18 mouse cellular contexts compared by ENCODE assay signal in genomic region chr9:53268036-53268435, GRCm38 (mm10). TPM values are rescaled to one million over a fixed set of nuclear protein-coding genes. Genes with fewer than 3 reads are reported as not detected.
A peak's percentile ranks its signal among the peaks of the same experiment; 100 is the strongest.
DNase-seq lines count a peak whose midpoint lies in the region; ATAC-seq and TF ChIP-seq lines count a peak whose summit lies in the region.
"Had no signal": no experiment of that assay in that cellular context is flagged by ENCODE, and none has a peak within 500 bp of the region (broad histone marks: within the 10 kb centered on the region; RNA-seq: fewer than 3 reads in every experiment).

No protein-coding gene starts in this region.

- H3K36me3 ChIP-seq in heart, embryonic 13.5 days, result no peaks in the 10 kb centered on the region
- no peaks in the 10 kb centered on the region for H3K36me3 ChIP-seq in megakaryocyte, embryonic 14.5 days (replicated peaks; ENCODE audit: low read length)
- H3K36me3 ChIP-seq in forebrain, postnatal 0 days (ENCODE audit: insufficient read depth), result no peaks in the 10 kb centered on the region
- H3K36me3 ChIP-seq: G1E; intestine, embryonic 15.5 days; limb, embryonic 12.5 days; midbrain, embryonic 13.5 days; neural tube, embryonic 13.5 days had no signal

- ATAC-seq in heart, embryonic 13.5 days (ENCODE audit: extremely low read depth, insufficient number of reproducible peaks, low FRiP score, low TSS enrichment), result no peak
- no peak for ATAC-seq in megakaryocyte, adult 5-6 weeks (ENCODE audit: poor library complexity, severe bottlenecking)
- ATAC-seq in megakaryocyte progenitor cell, adult 5-6 weeks (replicated peaks; ENCODE audit: poor library complexity), result 0 out of 2 replicates have a peak, but pooled peaks have one; percentile 15
- ATAC-seq in forebrain, postnatal 0 days, result no peak
- ATAC-seq: forebrain, embryonic 13.5 days; hindbrain, postnatal 0 days; intestine, embryonic 15.5 days; midbrain, embryonic 13.5 days had no signal

- H3K9me3 ChIP-seq in heart, embryonic 13.5 days, result no peaks in the 10 kb centered on the region
- H3K9me3 ChIP-seq in megakaryocyte, embryonic 14.5 days, result no peaks in the 10 kb centered on the region
- H3K9me3 ChIP-seq in forebrain, postnatal 0 days (ENCODE audit: low read length), result no peaks in the 10 kb centered on the region
- H3K9me3 ChIP-seq: forebrain, embryonic 13.5 days; G1E; intestine, embryonic 15.5 days; limb, embryonic 12.5 days; midbrain, embryonic 13.5 days; neural tube, embryonic 13.5 days had no signal

- TF ChIP-seq CTCF in forebrain, postnatal 0 days (IDR thresholded peaks at IDR 0.05; ENCODE audit: low read depth), result no peak

- peaks cover 24% of the 10 kb centered on the region for H3K4me1 ChIP-seq in heart, embryonic 13.5 days
- H3K4me1 ChIP-seq in megakaryocyte, embryonic 14.5 days, result peaks cover 55% of the 10 kb centered on the region
- H3K4me1 ChIP-seq in forebrain, postnatal 0 days (ENCODE audit: insufficient read depth), result no peaks in the 10 kb centered on the region
- H3K4me1 ChIP-seq: forebrain, embryonic 13.5 days; midbrain, embryonic 13.5 days had no signal

- no peak overlapping the region for H3K4me3 ChIP-seq in heart, embryonic 13.5 days
- peak overlapping the region; percentile 54 for H3K4me3 ChIP-seq in megakaryocyte, embryonic 14.5 days (replicated peaks)
- no peak overlapping the region for H3K4me3 ChIP-seq in forebrain, postnatal 0 days (ENCODE audit: low read depth, low read length)
- H3K4me3 ChIP-seq: forebrain, embryonic 13.5 days; intestine, embryonic 15.5 days; layer of hippocampus, adult 2 months; left cerebral cortex, adult 2 months; limb, embryonic 12.5 days; midbrain, embryonic 13.5 days; neural tube, embryonic 13.5 days had no signal

- H3K27me3 ChIP-seq in heart, embryonic 13.5 days (replicated peaks), result no peaks in the 10 kb centered on the region
- no peaks in the 10 kb centered on the region for H3K27me3 ChIP-seq in megakaryocyte, embryonic 14.5 days (replicated peaks)
- H3K27me3 ChIP-seq in forebrain, postnatal 0 days (ENCODE audit: insufficient read depth, low read length), result no peaks in the 10 kb centered on the region
- H3K27me3 ChIP-seq: forebrain, embryonic 13.5 days; intestine, embryonic 15.5 days; limb, embryonic 12.5 days; midbrain, embryonic 13.5 days; neural tube, embryonic 13.5 days had no signal

- peak overlapping the region; percentile 42; the same call in 1 of the 2 replicates for H3K27ac ChIP-seq in heart, embryonic 13.5 days (replicated peaks)
- no peak overlapping the region for H3K27ac ChIP-seq in forebrain, postnatal 0 days (ENCODE audit: low read depth, low read length)
- H3K27ac ChIP-seq: forebrain, embryonic 13.5 days; hindbrain, postnatal 0 days; intestine, embryonic 15.5 days; layer of hippocampus, adult 2 months; left cerebral cortex, adult 2 months; limb, embryonic 12.5 days; midbrain, embryonic 13.5 days; neural tube, embryonic 13.5 days had no signal

- peak; percentile 48 for DNase-seq in gastrocnemius, adult 18-20 months (ENCODE audit: low spot score)
- no peak for DNase-seq in gastrocnemius, postnatal 36 days
- DNase-seq in heart, postnatal 14 days, result no peak
- DNase-seq in forebrain, postnatal 0 days, result no peak
- DNase-seq: adrenal gland, adult 8-10 months had no signal

- no peak overlapping the region for H3K9ac ChIP-seq in heart, embryonic 13.5 days
- no peak overlapping the region for H3K9ac ChIP-seq in forebrain, postnatal 0 days
- H3K9ac ChIP-seq: forebrain, embryonic 13.5 days; intestine, embryonic 15.5 days; limb, embryonic 12.5 days; midbrain, embryonic 13.5 days; neural tube, embryonic 13.5 days had no signal

- intact Hi-C loops in gastrocnemius, postnatal 36 days (cut with DNase I), result no loop called here
- intact Hi-C loops in heart, postnatal 14 days (cut with DNase I), result no loop called here

- WGBS in heart, embryonic 13.5 days, result 37% methylated on average over 5 of the region's 5 CpGs
- WGBS in forebrain, postnatal 0 days, result 71% methylated on average over 5 of the region's 5 CpGs

- no peak overlapping the region for H3K4me2 ChIP-seq in heart, embryonic 13.5 days
- no peak overlapping the region for H3K4me2 ChIP-seq in forebrain, postnatal 0 days (ENCODE audit: low read depth)
- H3K4me2 ChIP-seq: forebrain, embryonic 13.5 days; intestine, embryonic 15.5 days; limb, embryonic 12.5 days; midbrain, embryonic 13.5 days; neural tube, embryonic 13.5 days had no signal

RNA-seq across cellular contexts. Expression of gene Ddx10, which starts 20.2 kb away (rescaled TPM):
- 10 to 100 TPM; 10.5 to 11.3 TPM for total RNA-seq in gastrocnemius, adult 18-20 months (2021)
- 10 to 100 TPM in 1 of 2 experiments, 1 to 10 TPM in 1; 7.7 to 10.6 TPM for total RNA-seq in gastrocnemius, postnatal 36 days (2021)
- 16.9 and 17.0 TPM in 2 replicates for polyA plus RNA-seq in heart, embryonic 13.5 days (2015; fragmentation: Nextera tagmentation; extraction: Ambion mirVana)
- total RNA-seq in heart, postnatal 14 days (2021), result 1 to 10 TPM; 9.6 to 9.7 TPM
- polyA plus RNA-seq in megakaryocyte, embryonic 14.5 days (2012; ENCODE audit: insufficient read depth, low replicate concordance), result 3.9 and 4.8 TPM in 2 replicates
- 24.0 and 24.7 TPM in 2 replicates for total RNA-seq in megakaryocyte, adult 5-6 weeks (2015)
- total RNA-seq in megakaryocyte, adult 5-6 weeks (2017), result 28.8 and 33.9 TPM in 2 replicates
- 55.8 and 62.1 TPM in 2 replicates for total RNA-seq in megakaryocyte progenitor cell, adult 5-6 weeks (2015)
- 57.4 and 82.6 TPM in 2 replicates for total RNA-seq in megakaryocyte progenitor cell, adult 5-6 weeks (2017)
- total RNA-seq in forebrain, postnatal 0 days (2014; rRNA removed), result 12.6 and 15.2 TPM in 2 replicates
- 14.8 and 18.2 TPM in 2 replicates for polyA plus RNA-seq in forebrain, postnatal 0 days (2015; fragmentation: Nextera tagmentation; extraction: Ambion mirVana)

RNA-seq across cellular contexts. Expression of gene Exph5, which starts 33.4 kb away (rescaled TPM):
- 1 to 10 TPM; 1.6 to 3.4 TPM for total RNA-seq in gastrocnemius, adult 18-20 months (2021)
- 1 to 10 TPM in 1 of 2 experiments, under 1 TPM in 1; 0.42 to 1.6 TPM for total RNA-seq in gastrocnemius, postnatal 36 days (2021)
- 0.23 and 0.51 TPM in 2 replicates for polyA plus RNA-seq in heart, embryonic 13.5 days (2015; fragmentation: Nextera tagmentation; extraction: Ambion mirVana)
- under 1 TPM; 0.22 to 0.34 TPM for total RNA-seq in heart, postnatal 14 days (2021)
- 0.36 TPM in 1 of 2 replicates, not detected in the other for polyA plus RNA-seq in megakaryocyte, embryonic 14.5 days (2012; ENCODE audit: insufficient read depth, low replicate concordance)
- not detected in 2 replicates for total RNA-seq in megakaryocyte, adult 5-6 weeks (2015)
- total RNA-seq in megakaryocyte, adult 5-6 weeks (2017), result 0.11 TPM in 1 of 2 replicates, not detected in the other
- total RNA-seq in megakaryocyte progenitor cell, adult 5-6 weeks (2015), result 0.07 TPM in 1 of 2 replicates, not detected in the other
- total RNA-seq in megakaryocyte progenitor cell, adult 5-6 weeks (2017), result 0.03 TPM in 1 of 2 replicates, not detected in the other
- total RNA-seq in forebrain, postnatal 0 days (2014; rRNA removed), result 0.46 and 0.48 TPM in 2 replicates
- 0.10 and 0.25 TPM in 2 replicates for polyA plus RNA-seq in forebrain, postnatal 0 days (2015; fragmentation: Nextera tagmentation; extraction: Ambion mirVana)
- polyA plus RNA-seq: forebrain, embryonic 13.5 days; G1E had no signal
